Mouse (Mus musculus): ENCODE measurements at regions not wholly inside any gene's neighbourhood (a gene's known extent, or its start where the extent isn't known, plus 50 kb on each side); places are given as distances from the start of the nearest gene placed in this dataset.
"Not testable (repeated sequence)": the region's sequence is repeated elsewhere in the genome, so short reads cannot be mapped to it uniquely, and the experiment has no call there.

DNA sequence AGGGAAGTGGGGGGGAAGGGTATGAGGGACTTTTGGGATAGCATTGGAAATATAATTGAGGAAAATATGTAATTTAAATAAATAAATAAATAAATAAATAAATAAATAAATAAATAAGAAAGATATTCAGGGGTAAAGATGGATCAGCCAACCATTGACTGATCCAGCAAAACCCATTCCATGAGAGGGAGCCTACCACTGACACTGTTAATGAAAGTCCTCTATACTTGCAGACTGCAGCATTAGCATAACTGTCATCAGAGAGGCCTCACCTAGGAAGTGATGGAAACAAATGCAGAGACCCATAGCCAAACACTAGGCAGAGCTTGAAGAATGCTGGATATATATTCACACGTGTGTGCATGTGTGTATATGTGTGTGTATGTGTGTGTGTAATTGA, 993.3 kb downstream of the Defb40 start:
- Histone ChIP-seq H3K4me3 (no peak overlapping the region), H3K27ac (no peak overlapping the region), H3K9me3 (no peaks in the 10 kb centered on the region), H3K27me3 (no peaks in the 10 kb centered on the region), H3K36me3 (no peaks in the 10 kb centered on the region), H3K9ac (no peak overlapping the region), H3K4me1 (no peaks in the 10 kb centered on the region), H3K4me2 (replicated peaks) (no peak overlapping the region)
- no peak for ATAC-seq (ENCODE audit: insufficient number of reproducible peaks, insufficient read depth, low FRiP score, low TSS enrichment)
- WGBS, result 77% methylated on average over 1 of the region's 1 CpGs

GRCm38 (mm10) chr8:17948848-17949247, 1029.2 kb downstream of the Defb40 start:
- no peak for ATAC-seq (ENCODE audit: insufficient number of reproducible peaks, insufficient read depth, low FRiP score, low TSS enrichment)
- H3K9me3 ChIP-seq, result no peaks in the 10 kb centered on the region
- H3K27ac ChIP-seq, result no peak overlapping the region
- H3K9ac ChIP-seq, result no peak overlapping the region
- H3K4me2 ChIP-seq (replicated peaks), result no peak overlapping the region
- 45% methylated on average over 1 of the region's 1 CpGs for WGBS
- H3K4me1 ChIP-seq, result no peaks in the 10 kb centered on the region
- no peak overlapping the region for H3K4me3 ChIP-seq
- no peaks in the 10 kb centered on the region for H3K36me3 ChIP-seq
- no peaks in the 10 kb centered on the region for H3K27me3 ChIP-seq

- no peak for ATAC-seq (ENCODE audit: insufficient number of reproducible peaks, insufficient read depth, low FRiP score, low TSS enrichment)
- Histone ChIP-seq H3K4me2 (replicated peaks) (no peak overlapping the region), H3K9ac (no peak overlapping the region), H3K27me3 (no peaks in the 10 kb centered on the region), H3K4me3 (no peak overlapping the region), H3K9me3 (no peaks in the 10 kb centered on the region), H3K4me1 (no peaks in the 10 kb centered on the region), H3K36me3 (no peaks in the 10 kb centered on the region), H3K27ac (no peak overlapping the region)
- 78% methylated on average over 22 of the region's 22 CpGs for WGBS
These were observed 1029.8 kb downstream of the Defb40 start for GRCm38 (mm10) chr8:17948053-17948834.

- no peaks in the 10 kb centered on the region for H3K27me3 ChIP-seq
- no peaks in the 10 kb centered on the region for H3K36me3 ChIP-seq
- H3K9me3 ChIP-seq, result no peaks in the 10 kb centered on the region
- H3K4me2 ChIP-seq (replicated peaks), result no peak overlapping the region
- no peaks in the 10 kb centered on the region for H3K4me1 ChIP-seq
- H3K4me3 ChIP-seq, result no peak overlapping the region
- H3K9ac ChIP-seq, result no peak overlapping the region
- no peak overlapping the region for H3K27ac ChIP-seq
- ATAC-seq (ENCODE audit: insufficient number of reproducible peaks, insufficient read depth, low FRiP score, low TSS enrichment), result no peak
These were observed 1043.4 kb downstream of the Defb40 start for GRCm38 (mm10) chr8:17934696-17935095.

GRCm38 (mm10) chr8:17909316-17909715, 1068.7 kb downstream of the Defb40 start:
- no peak for ATAC-seq (ENCODE audit: insufficient number of reproducible peaks, insufficient read depth, low FRiP score, low TSS enrichment)
- Histone ChIP-seq H3K4me2 (replicated peaks) (no peak overlapping the region), H3K36me3 (no peaks in the 10 kb centered on the region), H3K27ac (no peak overlapping the region), H3K4me3 (no peak overlapping the region), H3K9me3 (no peaks in the 10 kb centered on the region), H3K4me1 (no peaks in the 10 kb centered on the region), H3K9ac (no peak overlapping the region), H3K27me3 (no peaks in the 10 kb centered on the region)
- whole genome bisulfite sequencing, result 90% methylated on average over 15 of the region's 15 CpGs

DNA sequence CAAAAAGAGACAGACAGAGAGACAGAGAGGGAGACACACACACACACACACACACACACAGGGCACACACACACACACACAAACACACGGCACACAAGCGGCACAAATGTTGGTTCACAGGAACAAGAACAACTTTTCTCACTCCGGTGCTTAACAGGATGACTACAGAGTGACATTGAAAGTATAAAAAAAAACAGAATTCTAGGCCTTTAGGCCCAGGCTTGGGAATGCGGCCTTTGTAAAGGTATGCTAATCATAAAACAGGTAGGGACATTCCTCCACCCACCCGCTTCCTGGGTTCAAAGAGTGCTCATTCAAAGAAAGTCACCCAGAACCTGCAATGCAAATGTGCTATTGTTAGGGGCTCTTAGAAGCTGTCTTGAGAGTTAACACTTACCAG, 1089.5 kb downstream of the Defb40 start:
- not testable (repeated sequence) for H3K9me3 ChIP-seq; H3K4me1 ChIP-seq; H3K4me2 ChIP-seq (replicated peaks); H3K27ac ChIP-seq; H3K36me3 ChIP-seq; H3K27me3 ChIP-seq; H3K4me3 ChIP-seq; ATAC-seq (ENCODE audit: insufficient number of reproducible peaks, insufficient read depth, low FRiP score, low TSS enrichment); H3K9ac ChIP-seq
- WGBS, result 66% methylated on average over 5 of the region's 5 CpGs

- no peak overlapping the region for H3K9ac ChIP-seq
- no peaks in the 10 kb centered on the region for H3K27me3 ChIP-seq
- no peaks in the 10 kb centered on the region for H3K36me3 ChIP-seq
- H3K4me1 ChIP-seq, result no peaks in the 10 kb centered on the region
- no peaks in the 10 kb centered on the region for H3K9me3 ChIP-seq
- ATAC-seq (ENCODE audit: insufficient number of reproducible peaks, insufficient read depth, low FRiP score, low TSS enrichment), result no peak
- WGBS, result 86% methylated on average over 2 of the region's 2 CpGs
- no peak overlapping the region for H3K4me3 ChIP-seq
- H3K27ac ChIP-seq, result no peak overlapping the region
- H3K4me2 ChIP-seq (replicated peaks), result no peak overlapping the region
These were observed 1114.7 kb downstream of the Defb40 start for GRCm38 (mm10) chr8:17863388-17863787.

Data from embryonic facial prominence, embryonic 12.5 days (tissue).